Mouse (Mus musculus): ENCODE measurements around the gene Atg7. TPM values are rescaled to one million over a fixed set of nuclear protein-coding genes. Genes with fewer than 3 reads are reported as not detected.

The Atg7 gene
- polyA plus RNA-seq, 1 experiment, result 14.7 TPM

DNA sequence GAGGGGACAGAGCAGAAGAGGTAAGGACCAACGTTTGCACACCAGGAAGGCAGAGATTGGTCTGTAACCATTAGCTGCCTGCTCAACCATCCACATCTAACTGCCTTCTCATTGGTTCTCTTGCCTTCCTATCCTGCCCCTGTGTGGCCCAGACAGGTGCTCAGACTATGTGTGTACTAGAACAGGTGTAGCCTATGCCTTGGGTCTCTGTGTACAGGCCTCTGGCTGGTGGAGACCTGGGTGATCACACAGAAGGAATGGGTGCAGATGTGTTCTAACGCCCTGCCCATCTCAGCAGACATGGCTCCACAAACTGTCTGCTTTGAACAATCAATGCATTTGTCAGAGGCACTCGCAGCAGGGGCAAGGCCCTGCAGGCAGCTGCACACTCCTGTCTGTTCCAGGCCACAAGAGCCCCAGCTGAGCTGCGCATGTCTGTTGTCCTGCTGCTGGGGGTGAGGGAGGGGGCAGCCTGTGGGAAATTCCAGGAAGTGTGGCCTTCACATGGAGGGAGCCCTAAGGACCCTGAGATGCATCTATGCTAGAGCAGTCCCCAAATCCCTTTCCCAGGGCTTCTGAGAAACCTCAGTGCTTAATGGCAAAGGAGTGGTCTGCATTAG, 203.4 kb downstream of the Atg7 start:
- no peaks in the 10 kb centered on the region for H3K79me3 ChIP-seq (ENCODE audit: low read depth)
- H3K36me3 ChIP-seq (ENCODE audit: control insufficient read depth, insufficient read depth), result no peaks in the 10 kb centered on the region
- H3K79me2 ChIP-seq (ENCODE audit: control insufficient read depth, insufficient read depth), result no peaks in the 10 kb centered on the region
- no peaks in the 10 kb centered on the region for H3K27me3 ChIP-seq (ENCODE audit: control insufficient read depth, insufficient read depth, insufficient read length)
- no peak for TF ChIP-seq MYOD1 (IDR thresholded peaks at IDR 0.05; ENCODE audit: control insufficient read depth, insufficient read length, low read depth)
- TF ChIP-seq USF1 (IDR thresholded peaks at IDR 0.05; ENCODE audit: low read depth), result no peak
- no peak for TF ChIP-seq FOSL1 (IDR thresholded peaks at IDR 0.05; ENCODE audit: insufficient read depth, low read length, poor library complexity, severe bottlenecking)
- no peak overlapping the region for H3ac ChIP-seq (ENCODE audit: control insufficient read depth, insufficient read length, low read depth)
- no peak overlapping the region for H3K4me3 ChIP-seq (ENCODE audit: insufficient read depth, poor library complexity, severe bottlenecking)

DNA sequence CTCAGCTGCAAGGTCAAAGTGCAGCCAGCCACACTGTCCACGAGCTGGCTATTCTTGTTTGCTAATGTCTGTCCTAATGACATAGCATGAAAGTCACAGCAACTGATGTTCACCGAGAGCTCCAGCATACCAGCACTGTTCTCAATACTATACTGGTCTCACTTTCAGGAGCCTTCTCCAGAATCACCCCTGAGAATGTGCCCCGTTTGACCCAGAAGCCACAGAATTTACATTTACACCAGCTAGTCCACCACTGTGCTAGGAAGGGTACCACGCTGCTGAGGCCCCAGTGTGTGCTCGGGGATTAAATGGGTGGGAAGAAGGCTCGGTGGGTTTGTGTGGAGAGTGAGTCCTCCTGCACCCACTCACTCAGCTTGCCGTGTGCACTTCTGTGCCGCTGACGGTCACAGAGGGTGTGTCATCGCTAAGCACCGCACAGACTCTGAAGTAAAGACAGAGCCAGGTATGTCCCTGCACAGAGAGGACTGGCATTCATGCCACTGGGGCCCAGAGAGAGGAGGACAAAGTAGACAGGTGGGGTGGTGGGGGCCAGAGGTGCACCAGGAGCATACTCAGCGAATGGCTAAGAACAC, 204.8 kb downstream of the Atg7 start:
- TF ChIP-seq MYOD1 (IDR thresholded peaks at IDR 0.05; ENCODE audit: control insufficient read depth, insufficient read length, low read depth) (no peak), CTCF (IDR thresholded peaks at IDR 0.05; ENCODE audit: control insufficient read depth, insufficient read depth, insufficient read length) (no peak), USF1 (IDR thresholded peaks at IDR 0.05; ENCODE audit: low read depth) (no peak), MAX (IDR thresholded peaks at IDR 0.05) (no peak), MYOG (IDR thresholded peaks at IDR 0.05; ENCODE audit: control insufficient read depth, extremely low read depth, insufficient read length) (no peak), FOSL1 (IDR thresholded peaks at IDR 0.05; ENCODE audit: insufficient read depth, low read length, poor library complexity, severe bottlenecking) (no peak), CEBPB (IDR thresholded peaks at IDR 0.05; ENCODE audit: low read depth) (no peak)
- Histone ChIP-seq H3K27me3 (ENCODE audit: control insufficient read depth, insufficient read depth, insufficient read length) (no peaks in the 10 kb centered on the region), H3K79me2 (ENCODE audit: control insufficient read depth, insufficient read depth) (no peaks in the 10 kb centered on the region), H3K36me3 (ENCODE audit: control insufficient read depth, insufficient read depth) (no peaks in the 10 kb centered on the region), H3ac (ENCODE audit: control insufficient read depth, insufficient read length, low read depth) (no peak overlapping the region), H3K79me3 (ENCODE audit: low read depth) (no peaks in the 10 kb centered on the region), H3K4me3 (ENCODE audit: insufficient read depth, poor library complexity, severe bottlenecking) (no peak overlapping the region)

DNA sequence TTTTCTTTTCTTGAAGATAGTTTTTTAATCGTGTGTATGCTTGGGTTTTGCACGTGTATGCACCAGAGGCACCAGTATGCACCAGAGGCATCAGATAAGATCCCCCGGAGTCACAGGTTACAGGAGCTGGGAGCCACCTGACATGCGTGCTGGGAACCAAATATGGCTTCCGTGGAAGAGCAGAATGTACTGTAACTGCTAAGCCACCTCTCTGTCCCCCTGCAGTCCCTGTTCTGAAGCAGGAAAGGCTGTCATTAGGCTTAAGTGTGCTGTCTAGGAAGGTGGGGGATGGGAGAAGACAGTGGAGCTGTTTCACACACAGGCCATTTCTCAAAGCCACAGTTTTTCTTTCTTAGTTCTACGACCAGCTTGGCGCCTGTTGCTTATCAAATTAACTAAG, 205.9 kb downstream of the Atg7 start:
- H3K4me3 ChIP-seq (ENCODE audit: insufficient read depth, poor library complexity, severe bottlenecking), result no peak overlapping the region
- no peaks in the 10 kb centered on the region for H3K36me3 ChIP-seq (ENCODE audit: control insufficient read depth, insufficient read depth)
- H3K79me2 ChIP-seq (ENCODE audit: control insufficient read depth, insufficient read depth), result no peaks in the 10 kb centered on the region
- no peaks in the 10 kb centered on the region for H3K79me3 ChIP-seq (ENCODE audit: low read depth)
- H3ac ChIP-seq (ENCODE audit: control insufficient read depth, insufficient read length, low read depth), result no peak overlapping the region
- no peaks in the 10 kb centered on the region for H3K27me3 ChIP-seq (ENCODE audit: control insufficient read depth, insufficient read depth, insufficient read length)
- TF ChIP-seq CEBPB (IDR thresholded peaks at IDR 0.05; ENCODE audit: low read depth), result no peak
- no peak for TF ChIP-seq USF1 (IDR thresholded peaks at IDR 0.05; ENCODE audit: low read depth)
- no peak for TF ChIP-seq MYOD1 (IDR thresholded peaks at IDR 0.05; ENCODE audit: control insufficient read depth, insufficient read length, low read depth)
- no peak for TF ChIP-seq CTCF (IDR thresholded peaks at IDR 0.05; ENCODE audit: control insufficient read depth, insufficient read depth, insufficient read length)
- TF ChIP-seq MAX (IDR thresholded peaks at IDR 0.05), result no peak
- TF ChIP-seq FOSL1 (IDR thresholded peaks at IDR 0.05; ENCODE audit: insufficient read depth, low read length, poor library complexity, severe bottlenecking), result no peak
- TF ChIP-seq MYOG (IDR thresholded peaks at IDR 0.05; ENCODE audit: control insufficient read depth, extremely low read depth, insufficient read length), result no peak

DNA sequence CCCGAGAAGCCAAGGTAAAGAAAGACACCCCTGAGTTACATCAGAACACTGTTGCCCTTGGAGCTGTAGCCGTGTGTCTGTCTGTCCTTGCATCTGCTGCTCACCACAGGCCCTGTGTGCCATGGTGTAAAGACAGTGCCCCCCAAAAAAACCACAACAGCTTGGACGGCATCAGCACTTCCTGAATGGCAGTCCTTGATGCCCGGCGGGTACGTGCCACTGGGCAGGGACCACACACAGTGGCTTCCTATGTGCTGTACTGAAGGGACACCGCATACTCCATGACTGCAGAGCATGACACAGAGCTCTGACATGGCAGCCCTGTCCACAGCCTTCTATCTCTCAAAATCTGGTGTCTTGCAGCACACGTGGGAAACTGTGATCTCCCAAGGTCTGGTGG, 206.9 kb downstream of the Atg7 start:
- Histone ChIP-seq H3K27me3 (ENCODE audit: control insufficient read depth, insufficient read depth, insufficient read length) (no peaks in the 10 kb centered on the region), H3ac (ENCODE audit: control insufficient read depth, insufficient read length, low read depth) (no peak overlapping the region), H3K79me2 (ENCODE audit: control insufficient read depth, insufficient read depth) (no peaks in the 10 kb centered on the region), H3K4me3 (ENCODE audit: insufficient read depth, poor library complexity, severe bottlenecking) (no peak overlapping the region), H3K79me3 (ENCODE audit: low read depth) (no peaks in the 10 kb centered on the region), H3K36me3 (ENCODE audit: control insufficient read depth, insufficient read depth) (no peaks in the 10 kb centered on the region)
- TF ChIP-seq MYOG (IDR thresholded peaks at IDR 0.05; ENCODE audit: control insufficient read depth, extremely low read depth, insufficient read length) (no peak), MYOD1 (IDR thresholded peaks at IDR 0.05; ENCODE audit: control insufficient read depth, insufficient read length, low read depth) (no peak), USF1 (IDR thresholded peaks at IDR 0.05; ENCODE audit: low read depth) (no peak), FOSL1 (IDR thresholded peaks at IDR 0.05; ENCODE audit: insufficient read depth, low read length, poor library complexity, severe bottlenecking) (no peak)

DNA sequence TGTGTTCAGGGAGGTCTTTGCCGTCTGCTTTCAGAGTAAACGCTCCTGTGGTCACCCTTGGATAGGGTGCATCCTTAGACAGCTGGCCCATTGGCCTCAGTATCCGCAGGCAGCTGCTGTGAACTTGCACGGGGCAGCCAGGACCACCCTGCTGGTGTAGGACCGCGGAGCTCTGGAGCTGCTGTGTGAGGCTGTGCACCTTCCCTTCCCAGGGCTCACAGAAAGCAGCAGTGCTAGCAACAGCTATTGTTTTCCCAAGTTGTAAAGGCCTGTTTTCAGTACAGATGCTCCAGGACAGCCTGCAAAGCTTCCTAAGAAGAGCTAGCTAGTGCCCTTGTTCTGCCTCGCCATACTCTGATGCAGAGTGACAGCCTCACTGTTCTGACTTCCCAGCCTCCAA, 208.8 kb downstream of the Atg7 start:
- Histone ChIP-seq H3K36me3 (ENCODE audit: control insufficient read depth, insufficient read depth) (no peaks in the 10 kb centered on the region), H3K4me3 (ENCODE audit: insufficient read depth, poor library complexity, severe bottlenecking) (no peak overlapping the region), H3K79me2 (ENCODE audit: control insufficient read depth, insufficient read depth) (no peaks in the 10 kb centered on the region), H3K27me3 (ENCODE audit: control insufficient read depth, insufficient read depth, insufficient read length) (no peaks in the 10 kb centered on the region), H3ac (ENCODE audit: control insufficient read depth, insufficient read length, low read depth) (no peak overlapping the region), H3K79me3 (ENCODE audit: low read depth) (no peaks in the 10 kb centered on the region)
- TF ChIP-seq MAX (IDR thresholded peaks at IDR 0.05) (no peak), CTCF (IDR thresholded peaks at IDR 0.05; ENCODE audit: control insufficient read depth, insufficient read depth, insufficient read length) (no peak), FOSL1 (IDR thresholded peaks at IDR 0.05; ENCODE audit: insufficient read depth, low read length, poor library complexity, severe bottlenecking) (no peak), USF1 (IDR thresholded peaks at IDR 0.05; ENCODE audit: low read depth) (no peak), MYOG (IDR thresholded peaks at IDR 0.05; ENCODE audit: control insufficient read depth, extremely low read depth, insufficient read length) (no peak), CEBPB (IDR thresholded peaks at IDR 0.05; ENCODE audit: low read depth) (no peak), MYOD1 (IDR thresholded peaks at IDR 0.05; ENCODE audit: control insufficient read depth, insufficient read length, low read depth) (no peak)

DNA sequence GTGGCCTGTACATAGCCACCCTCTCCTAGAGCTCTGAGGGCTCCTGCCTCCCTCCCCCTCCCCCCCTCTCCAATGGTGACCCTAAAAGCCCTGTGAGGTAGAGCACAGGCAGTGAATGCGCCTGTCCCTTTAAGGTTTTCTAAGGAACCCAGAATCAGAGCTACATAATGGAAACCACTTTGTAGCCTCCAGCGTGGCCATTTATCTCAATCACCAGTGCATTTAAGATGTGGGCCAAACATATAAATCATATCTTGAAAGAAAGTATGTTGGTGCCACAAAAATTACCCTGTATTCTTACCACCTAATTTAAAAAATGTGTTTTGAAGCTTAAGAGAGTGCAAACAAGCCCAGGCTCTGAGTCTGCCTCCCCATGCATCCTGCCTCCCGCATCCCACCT, 209.8 kb downstream of the Atg7 start:
- Histone ChIP-seq H3K36me3 (ENCODE audit: control insufficient read depth, insufficient read depth) (no peaks in the 10 kb centered on the region), H3K79me3 (ENCODE audit: low read depth) (no peaks in the 10 kb centered on the region), H3ac (ENCODE audit: control insufficient read depth, insufficient read length, low read depth) (no peak overlapping the region), H3K79me2 (ENCODE audit: control insufficient read depth, insufficient read depth) (no peaks in the 10 kb centered on the region), H3K4me3 (ENCODE audit: insufficient read depth, poor library complexity, severe bottlenecking) (no peak overlapping the region), H3K27me3 (ENCODE audit: control insufficient read depth, insufficient read depth, insufficient read length) (no peaks in the 10 kb centered on the region)
- no peak for TF ChIP-seq MAX (IDR thresholded peaks at IDR 0.05)
- no peak for TF ChIP-seq USF1 (IDR thresholded peaks at IDR 0.05; ENCODE audit: low read depth)
- no peak for TF ChIP-seq MYOD1 (IDR thresholded peaks at IDR 0.05; ENCODE audit: control insufficient read depth, insufficient read length, low read depth)
- TF ChIP-seq MYOG (IDR thresholded peaks at IDR 0.05; ENCODE audit: control insufficient read depth, extremely low read depth, insufficient read length), result no peak
- no peak for TF ChIP-seq CEBPB (IDR thresholded peaks at IDR 0.05; ENCODE audit: low read depth)
- no peak for TF ChIP-seq FOSL1 (IDR thresholded peaks at IDR 0.05; ENCODE audit: insufficient read depth, low read length, poor library complexity, severe bottlenecking)
- no peak for TF ChIP-seq CTCF (IDR thresholded peaks at IDR 0.05; ENCODE audit: control insufficient read depth, insufficient read depth, insufficient read length)

All from C2C12 (cell line).